Mouse (Mus musculus) heart, postnatal 4 days (tissue): Measurements from ENCODE around the gene Prmt3. TPM values are rescaled to one million over a fixed set of nuclear protein-coding genes. Genes with fewer than 3 reads are reported as not detected.
A peak's percentile ranks its signal among the peaks of the same experiment; 100 is the strongest.

Experiments used
- DNase-seq: peaks from one replicate; pipeline ENCODE4 v3.0.0; 2021
- total RNA-seq, 2 experiments: library from RNA; stranded (reverse); gene quantifications; 2 replicates each; pipeline ENCODE4 v1.2.3; 2021

The Prmt3 gene
- total RNA-seq, 2 experiments from 2014 or later, result 21.9 to 22.2 TPM

- no peak for DNase-seq
Measured at GRCm38 (mm10) chr7:49858257-49858656, 80.1 kb downstream of the Prmt3 start.

DNA sequence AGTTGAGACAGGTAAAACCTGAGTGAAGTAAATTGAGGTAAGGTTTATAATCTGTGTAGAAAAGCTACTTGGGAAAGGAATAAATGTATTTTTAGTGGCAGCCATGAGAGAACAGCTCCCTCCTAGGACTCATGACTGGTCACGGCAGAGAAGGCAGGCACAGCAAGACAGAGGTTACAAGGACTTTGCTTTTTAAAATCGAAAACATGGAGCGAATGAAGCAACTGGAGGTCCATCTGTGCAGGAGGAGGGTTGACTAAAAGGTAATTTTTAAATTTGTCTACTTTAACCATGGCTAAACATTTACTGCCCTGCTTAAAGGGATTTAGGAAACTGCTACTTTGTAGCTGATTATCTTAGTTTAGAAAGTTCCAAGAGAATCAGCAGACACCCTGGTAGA, 81.7 kb downstream of the Prmt3 start:
- DNase-seq, result no peak

DNA sequence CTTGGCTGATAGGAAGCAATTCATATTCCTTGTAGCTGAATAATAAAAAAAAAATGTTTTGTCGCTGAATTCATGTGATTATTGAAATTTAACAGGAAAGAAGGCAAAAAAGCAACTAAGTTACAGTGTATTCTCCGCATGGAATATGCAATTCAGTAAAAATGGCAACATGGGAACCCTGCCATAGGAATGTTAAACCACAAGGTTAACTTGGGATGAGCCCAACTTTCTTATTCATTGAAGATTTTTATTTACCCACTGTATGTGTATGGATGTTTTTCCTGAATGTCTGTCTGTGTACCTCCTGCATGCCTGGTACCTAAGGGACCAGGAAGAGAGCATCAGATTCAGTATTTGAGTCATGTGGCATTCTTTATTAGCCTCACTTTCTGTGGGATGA, 83.0 kb downstream of the Prmt3 start:
- DNase-seq, result no peak

DNA sequence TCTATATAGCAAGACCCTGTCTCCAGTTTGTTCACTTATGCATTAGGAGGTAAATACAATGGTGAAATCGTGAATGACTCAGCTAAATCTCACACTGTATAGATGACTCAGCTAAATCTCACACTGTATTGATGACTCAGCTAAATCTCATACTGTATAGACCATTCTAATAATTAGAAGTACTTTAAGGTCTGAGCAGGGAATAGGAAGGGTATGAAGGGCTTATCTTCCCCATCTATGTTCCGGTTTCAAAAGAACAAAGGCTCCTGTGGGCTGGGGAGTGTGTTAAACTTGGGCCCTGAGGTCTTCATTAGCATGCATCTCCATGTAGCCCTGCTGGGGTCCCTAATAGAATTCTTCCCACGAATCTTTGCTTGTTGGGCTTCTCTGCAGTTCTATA, 85.6 kb downstream of the Prmt3 start:
- DNase-seq, result no peak

DNA sequence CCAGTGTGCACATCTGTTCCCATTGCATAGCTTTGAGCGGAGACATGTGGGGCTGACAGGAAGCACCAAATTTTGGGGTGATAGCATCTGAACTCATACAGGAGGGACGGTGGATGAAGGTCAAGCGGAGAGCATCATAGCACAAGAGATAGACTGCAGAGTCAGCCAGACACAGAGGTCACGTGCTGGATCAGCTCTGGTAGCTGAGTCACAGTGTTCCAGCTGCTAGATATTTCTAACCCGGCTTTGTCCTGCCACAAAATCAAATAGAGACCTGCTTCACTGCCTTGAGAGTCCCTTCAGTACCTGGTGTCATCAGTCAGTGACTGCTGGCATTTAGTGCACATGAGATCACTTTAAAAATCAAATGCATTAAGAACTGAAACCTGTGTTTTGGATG, 91.5 kb downstream of the Prmt3 start:
- no peak for DNase-seq

- no peak for DNase-seq
Measured at GRCm38 (mm10) chr7:49870276-49870675, 92.1 kb downstream of the Prmt3 start.

DNA sequence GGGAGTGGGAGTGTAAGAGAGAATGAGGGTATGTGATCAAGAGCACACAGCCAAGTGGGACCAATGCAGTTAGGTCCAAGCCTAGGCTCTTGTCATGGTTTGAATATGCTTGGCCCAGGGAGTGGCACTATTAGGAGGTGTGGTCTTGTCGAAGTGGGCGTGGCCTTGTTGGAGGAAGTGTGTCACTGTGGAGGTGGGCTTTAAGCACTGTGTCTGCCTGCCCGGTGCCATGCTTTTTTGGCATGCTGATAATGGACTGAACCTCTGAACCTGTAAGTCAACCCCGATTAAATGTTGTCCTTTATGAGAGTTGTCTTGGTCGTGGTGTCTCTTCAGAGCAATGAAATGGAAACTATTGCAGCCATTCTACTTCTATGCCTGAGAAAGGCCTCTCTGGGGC, 99.2 kb downstream of the Prmt3 start:
- DNase-seq, result no peak

DNA sequence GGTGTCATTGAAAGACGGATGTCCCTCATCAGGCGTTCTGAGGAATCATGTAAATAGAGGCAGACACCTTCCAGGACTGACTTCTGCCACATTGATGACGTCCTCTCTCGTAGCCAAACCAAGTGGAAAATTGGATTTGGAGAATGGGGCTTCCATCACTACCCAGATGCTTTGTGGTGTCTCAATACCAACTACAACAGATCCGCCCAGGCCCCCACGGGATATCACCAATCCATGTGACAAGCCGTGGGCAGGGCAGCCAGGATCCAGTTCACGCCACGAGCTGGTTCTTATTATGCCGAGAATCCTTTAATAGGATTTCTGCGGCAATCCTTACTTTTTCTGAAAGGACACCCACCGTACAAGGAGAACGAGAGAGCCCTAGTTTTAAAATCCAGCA, 100.9 kb downstream of the Prmt3 start:
- no peak for DNase-seq

DNA sequence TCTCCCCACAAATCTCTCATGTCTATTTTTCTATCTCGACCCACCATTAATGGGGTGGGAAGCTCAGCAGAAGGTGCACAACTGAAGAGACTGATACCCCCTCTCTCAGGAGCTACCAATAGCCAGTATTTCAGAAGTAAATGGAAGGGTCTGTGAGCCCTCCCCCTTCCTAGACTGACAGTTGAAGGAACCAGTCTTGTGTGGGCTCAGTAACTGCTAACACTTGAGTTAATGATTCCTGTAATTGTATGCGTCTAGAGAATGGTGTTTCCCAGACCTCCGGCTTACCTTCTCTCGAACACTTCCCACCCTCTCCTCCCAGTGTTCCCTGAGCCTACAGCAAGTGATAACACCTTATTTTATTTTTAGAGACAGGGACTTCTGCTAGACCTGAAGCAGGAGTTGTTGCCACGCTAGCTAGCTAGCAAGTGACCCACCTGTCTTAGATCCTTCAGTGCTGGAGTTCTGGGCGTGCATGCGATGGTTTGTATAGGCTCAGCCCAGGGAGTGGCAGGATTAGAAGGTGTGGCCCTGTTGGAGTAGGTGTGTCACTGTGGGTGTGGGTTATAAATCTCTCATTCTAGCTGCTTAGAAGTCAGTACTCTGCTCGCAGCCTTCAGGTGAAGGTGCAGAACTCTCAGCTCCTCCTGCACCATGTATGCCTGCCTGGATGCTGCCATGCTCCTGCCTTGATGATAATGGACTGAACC, 102.0 kb downstream of the Prmt3 start:
- no peak for DNase-seq

DNA sequence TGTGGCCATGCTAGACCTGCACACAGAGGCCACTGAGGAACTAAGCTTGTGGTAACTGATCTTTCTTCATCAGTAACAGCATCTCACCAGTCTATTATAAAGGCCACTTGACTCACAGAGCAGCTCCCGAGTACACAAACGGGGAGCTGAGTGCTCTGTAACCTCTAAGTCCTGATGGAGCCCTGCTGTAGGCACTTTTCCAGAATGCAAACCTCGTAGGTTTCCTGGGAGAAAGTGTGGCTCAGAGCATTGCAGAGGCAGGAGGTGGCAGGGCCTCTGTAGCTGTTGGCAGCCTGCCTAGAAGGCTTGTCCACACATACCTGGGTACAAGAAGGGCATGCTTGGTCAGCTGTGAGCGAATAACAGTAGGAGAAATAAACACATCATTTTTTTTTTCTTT, 104.1 kb downstream of the Prmt3 start:
- peak; percentile 26 for DNase-seq

- no peak for DNase-seq
Measured at GRCm38 (mm10) chr7:49882694-49883389, 104.7 kb downstream of the Prmt3 start.

DNA sequence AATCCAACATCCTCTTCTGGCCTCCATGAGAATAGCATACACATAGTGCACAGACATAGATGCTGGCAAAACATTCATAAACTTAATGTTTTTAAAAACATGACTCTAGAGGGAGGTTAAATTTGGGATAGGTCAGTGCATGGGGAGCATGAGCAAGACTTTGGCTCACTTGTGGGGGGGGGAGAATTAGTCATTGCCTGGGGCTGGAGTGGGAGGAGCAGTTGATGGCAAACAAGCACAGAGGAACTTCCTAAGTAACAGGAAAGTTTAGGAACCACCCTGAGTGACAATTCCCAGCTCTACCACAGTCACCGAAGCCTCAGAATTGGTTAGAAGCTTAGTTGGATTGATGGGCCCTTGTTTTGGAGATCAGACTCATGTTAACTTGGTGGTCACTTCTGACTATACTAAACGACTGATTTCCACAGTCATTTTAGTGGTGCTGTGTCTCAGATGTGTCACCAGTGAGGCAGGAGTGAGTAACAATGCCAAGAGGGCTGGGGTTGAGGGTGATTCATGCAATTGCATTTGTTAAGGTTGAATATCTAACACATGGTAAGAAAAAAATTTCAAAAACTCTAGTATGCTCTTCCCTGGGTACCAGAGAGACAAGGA, 109.7 kb downstream of the Prmt3 start:
- DNase-seq, result no peak

GRCm38 (mm10) chr7:49894786-49895185, 116.6 kb downstream of the Prmt3 start:
- no peak for DNase-seq

GRCm38 (mm10) chr7:49895296-49895695, 117.2 kb downstream of the Prmt3 start:
- DNase-seq, result no peak

DNA sequence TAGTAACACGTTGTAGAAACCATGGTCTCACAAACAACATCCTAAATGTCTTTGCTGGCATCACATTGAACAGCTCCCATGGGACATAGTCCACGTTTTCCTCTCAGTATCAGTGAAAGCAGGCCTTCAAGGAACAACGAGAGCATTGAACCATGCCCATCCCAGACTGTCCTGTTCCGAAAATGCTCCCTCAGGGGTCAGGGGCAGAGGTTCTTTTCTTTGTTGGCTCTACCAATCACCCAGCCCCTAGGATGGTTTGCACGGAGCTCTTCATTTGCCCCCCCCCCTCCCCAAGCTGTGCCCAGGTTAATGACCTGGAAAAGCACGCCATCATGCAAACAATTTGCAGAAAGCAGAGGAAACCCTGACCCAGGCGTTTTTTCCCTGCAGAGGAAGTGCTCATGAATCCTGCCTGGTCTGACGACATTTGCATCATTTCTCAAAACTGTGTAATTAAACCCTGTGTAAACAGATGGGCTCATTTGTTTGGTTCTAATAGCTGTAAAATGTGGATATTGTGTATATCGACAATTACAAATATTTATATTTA, 123.9 kb downstream of the Prmt3 start:
- DNase-seq, result no peak

DNA sequence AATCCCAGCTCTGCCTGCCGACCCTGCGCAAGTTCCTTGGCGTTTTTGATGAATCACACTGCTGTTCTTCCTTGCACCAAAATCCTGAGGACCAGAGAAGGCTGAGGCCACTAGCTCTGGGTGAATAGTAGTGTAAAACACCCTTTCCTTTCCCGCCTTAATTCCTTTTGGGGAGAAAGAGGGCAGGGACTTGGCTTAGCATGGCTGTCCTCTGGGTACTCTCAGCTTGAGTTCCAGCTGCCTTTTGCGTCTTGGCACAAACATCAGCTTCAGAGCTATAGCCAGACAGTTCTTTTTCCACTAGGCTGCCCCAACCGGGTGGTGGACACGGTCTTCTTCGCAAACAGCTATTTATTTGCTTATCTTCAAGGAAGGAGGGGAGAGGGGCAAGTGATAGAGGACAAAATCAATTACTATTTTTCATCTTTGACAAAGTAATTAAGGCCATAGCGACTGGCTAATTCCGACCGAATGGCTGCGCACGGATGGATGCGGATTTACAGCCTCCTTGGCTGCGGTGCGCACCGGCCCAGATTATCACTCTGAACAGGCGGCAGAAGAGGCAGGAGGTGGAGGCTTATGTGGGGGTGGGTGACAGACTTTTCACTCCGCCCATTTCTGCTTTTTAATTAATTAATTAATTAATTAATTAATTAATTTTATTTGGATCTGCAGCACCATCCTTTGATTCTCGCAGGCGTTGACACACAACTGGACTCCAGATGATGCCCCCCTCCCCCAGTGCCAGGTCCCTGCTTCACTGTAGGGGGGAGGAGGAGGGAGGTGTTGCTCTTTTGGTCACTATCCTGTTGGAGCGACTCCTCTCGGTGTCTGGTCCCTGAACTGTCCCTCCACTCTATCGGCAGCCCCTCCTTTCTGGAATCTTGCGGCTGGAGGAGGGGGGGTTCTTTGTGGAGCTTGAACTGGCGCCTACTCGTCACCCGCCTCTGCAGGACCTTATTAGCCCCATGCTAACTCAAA, 129.3 kb downstream of the Prmt3 start:
- no peak for DNase-seq

Other genes with a start within 250 kb of the Prmt3 start
- not detected for gene Dbx1, start 141.5 kb upstream of the Prmt3 start, total RNA-seq
- gene Htatip2, start 19.2 kb upstream of the Prmt3 start, total RNA-seq, result 1 to 10 TPM; 5.5 to 6.1 TPM
- not detected for gene Slc6a5, start 131.8 kb downstream of the Prmt3 start, total RNA-seq
- under 1 TPM in 1 of 2 experiments, not detected in 1; 0.14 TPM for gene Nell1, start 196.5 kb downstream of the Prmt3 start, total RNA-seq